Mouse (Mus musculus) heart, embryonic 12.5 days (tissue): ENCODE measurements at regions not wholly inside any gene's neighbourhood (a gene's known extent, or its start where the extent isn't known, plus 50 kb on each side); places are given as distances from the start of the nearest gene placed in this dataset.

Experiments used
- ATAC-seq: fragments of 200-750 bp; cut with Nextera tagmentation; 2 replicates; pipeline ENCODE4 v1.8.0; 2017; ENCODE audit warnings: moderate TSS enrichment, moderate library complexity; ENCODE audit not compliant: insufficient number of reproducible peaks, low FRiP score
- H3K27ac ChIP-seq: fragments of 300-500 bp; sonication (generic); 2 replicates; pipeline ENCODE4 v1.5.1; 2016; ENCODE audit warnings: mild to moderate bottlenecking, moderate library complexity; ENCODE audit not compliant: poor library complexity, severe bottlenecking
- H3K27me3 ChIP-seq: fragments of 300-500 bp; sonication (generic); replicated peaks from 2 replicates; pipeline ENCODE4 v1.6.1; 2016; ENCODE audit warnings: mild to moderate bottlenecking, moderate library complexity
- H3K36me3 ChIP-seq: fragments of 300-500 bp; sonication (generic); 2 replicates; pipeline ENCODE4 v1.6.1; 2016; ENCODE audit warnings: mild to moderate bottlenecking, moderate library complexity
- H3K4me1 ChIP-seq: fragments of 300-500 bp; sonication (generic); replicated peaks from 2 replicates; pipeline ENCODE4 v1.6.1; 2016; ENCODE audit warnings: mild to moderate bottlenecking
- H3K4me2 ChIP-seq: fragments of 300-500 bp; sonication (generic); 2 replicates; pipeline ENCODE4 v1.6.1; 2016; ENCODE audit warnings: mild to moderate bottlenecking, moderate library complexity
- H3K4me3 ChIP-seq: fragments of 300-500 bp; sonication (generic); 2 replicates; pipeline ENCODE4 v1.5.1; 2016; ENCODE audit warnings: mild to moderate bottlenecking
- H3K9ac ChIP-seq: fragments of 300-500 bp; sonication (generic); 2 replicates; pipeline ENCODE4 v1.6.1; 2016; ENCODE audit warnings: mild to moderate bottlenecking, moderate library complexity
- H3K9me3 ChIP-seq: fragments of 300-500 bp; sonication (generic); replicated peaks from 2 replicates; pipeline ENCODE4 v1.6.1; 2016; ENCODE audit warnings: mild to moderate bottlenecking, moderate library complexity
- WGBS: fragments of 180-500 bp; shearing (Covaris S2); methylation state at CpG from one replicate; pipeline ENCODE4 v1.1.7; 2016; 5-methylcytosine and 5-hydroxymethylcytosine counted together

- peak; percentile 80 for ATAC-seq
- H3K36me3 ChIP-seq = no peaks in the 10 kb centered on the region
- 0 out of 2 replicates have a peak overlapping the region, but pooled peaks have one; percentile 26 for H3K27ac ChIP-seq
- no peak overlapping the region for H3K4me3 ChIP-seq
- H3K27me3 ChIP-seq = no peaks in the 10 kb centered on the region
- H3K9me3 ChIP-seq = no peaks in the 10 kb centered on the region
- WGBS = 4% methylated on average over 3 of the region's 3 CpGs
- peak overlapping the region; percentile 19; the same call in 1 of the 2 replicates for H3K4me2 ChIP-seq
- H3K4me1 ChIP-seq = peaks cover 7% of the 10 kb centered on the region
- H3K9ac ChIP-seq = no peak overlapping the region
These were observed 88.8 kb upstream of the Npy2r start for GRCm38 (mm10) chr3:82636666-82637065.

GRCm38 (mm10) chr3:82620418-82621003 lies 72.6 kb upstream of the Npy2r start:
- Histone ChIP-seq H3K4me3 (no peak overlapping the region), H3K27me3 (no peaks in the 10 kb centered on the region), H3K4me2 (no peak overlapping the region), H3K9me3 (no peaks in the 10 kb centered on the region), H3K36me3 (no peaks in the 10 kb centered on the region), H3K27ac (no peak overlapping the region), H3K4me1 (no peaks in the 10 kb centered on the region), H3K9ac (no peak overlapping the region)
- WGBS = 72% methylated on average over 3 of the region's 3 CpGs
- ATAC-seq = no peak

- H3K9ac ChIP-seq = no peak overlapping the region
- WGBS = 79% methylated on average over 5 of the region's 5 CpGs
These were observed 71.5 kb upstream of the Npy2r start for GRCm38 (mm10) chr3:82619371-82619770.

GRCm38 (mm10) chr3:82601880-82602279 lies 54.0 kb upstream of the Npy2r start:
- H3K4me3 ChIP-seq = no peak overlapping the region
- H3K27ac ChIP-seq = no peak overlapping the region
- WGBS = 80% methylated on average over 4 of the region's 4 CpGs
- H3K4me2 ChIP-seq = no peak overlapping the region
- H3K27me3 ChIP-seq = no peaks in the 10 kb centered on the region
- H3K9me3 ChIP-seq = no peaks in the 10 kb centered on the region
- ATAC-seq = no peak
- no peak overlapping the region for H3K9ac ChIP-seq
- H3K36me3 ChIP-seq = no peaks in the 10 kb centered on the region
- H3K4me1 ChIP-seq = no peaks in the 10 kb centered on the region

More at GRCm38 (mm10) chr3:82619371-82619770, 71.5 kb upstream of the Npy2r start:
- H3K4me2 ChIP-seq = no peak overlapping the region
- H3K4me1 ChIP-seq = no peaks in the 10 kb centered on the region
- no peaks in the 10 kb centered on the region for H3K9me3 ChIP-seq
- no peaks in the 10 kb centered on the region for H3K27me3 ChIP-seq
- no peaks in the 10 kb centered on the region for H3K36me3 ChIP-seq
- H3K27ac ChIP-seq = no peak overlapping the region
- H3K4me3 ChIP-seq = no peak overlapping the region
- no peak for ATAC-seq

DNA sequence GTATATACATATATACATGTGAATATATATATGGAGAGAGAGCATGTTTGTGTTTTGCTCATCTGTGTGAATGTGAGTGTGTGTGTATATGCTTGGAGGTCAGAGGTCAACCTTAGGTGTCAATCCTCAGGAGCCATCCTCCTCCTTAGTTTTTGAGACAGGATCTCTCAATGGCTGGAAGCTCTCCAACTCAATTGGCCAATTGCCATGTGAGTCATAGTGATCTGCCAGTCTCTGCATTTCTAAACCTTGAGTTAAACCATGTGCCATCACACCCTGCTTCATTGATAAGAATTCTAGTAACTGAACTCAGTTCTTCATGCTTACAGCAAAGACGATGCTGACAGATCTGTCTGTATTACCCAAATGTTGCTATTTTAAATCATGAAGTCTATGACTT lies 50.8 kb upstream of the Npy2r start:
- 36% methylated on average over 1 of the region's 1 CpGs for WGBS
- ATAC-seq = no peak
- Histone ChIP-seq H3K27me3 (no peaks in the 10 kb centered on the region), H3K9ac (no peak overlapping the region), H3K4me1 (no peaks in the 10 kb centered on the region), H3K27ac (no peak overlapping the region), H3K36me3 (no peaks in the 10 kb centered on the region), H3K4me2 (no peak overlapping the region), H3K4me3 (no peak overlapping the region), H3K9me3 (no peaks in the 10 kb centered on the region)
